Mouse (Mus musculus) forebrain, embryonic 15.5 days (tissue): ENCODE measurements around the gene Zfp607b. TPM values are rescaled to one million over a fixed set of nuclear protein-coding genes. Genes with fewer than 3 reads are reported as not detected.

Source experiments
- ATAC-seq: fragments of 200-750 bp; cut with Nextera tagmentation; replicated peaks from 2 replicates; pipeline ENCODE4 v1.8.0; 2017; ENCODE audit warnings: mild to moderate bottlenecking, moderate TSS enrichment, moderate library complexity
- H3K27ac ChIP-seq: fragments of 300-500 bp; sonication (generic); replicated peaks from 2 replicates; pipeline ENCODE4 v1.5.1; 2015; ENCODE audit warnings: mild to moderate bottlenecking, inconsistent platforms
- H3K27me3 ChIP-seq: fragments of 300-500 bp; sonication (generic); 2 replicates; pipeline ENCODE4 v1.6.1; 2015; ENCODE audit warnings: inconsistent platforms
- H3K36me3 ChIP-seq: fragments of 300-500 bp; sonication (generic); 2 replicates; pipeline ENCODE4 v1.6.1; 2015; ENCODE audit warnings: mild to moderate bottlenecking, inconsistent platforms
- H3K4me1 ChIP-seq: fragments of 300-500 bp; sonication (generic); 2 replicates; pipeline ENCODE4 v1.6.1; 2015; ENCODE audit warnings: inconsistent platforms
- H3K4me2 ChIP-seq: fragments of 300-500 bp; sonication (generic); replicated peaks from 2 replicates; pipeline ENCODE4 v1.6.1; 2015; ENCODE audit warnings: mild to moderate bottlenecking, inconsistent platforms
- H3K4me3 ChIP-seq: fragments of 300-500 bp; sonication (generic); 2 replicates; pipeline ENCODE4 v1.5.1; 2015; ENCODE audit warnings: mild to moderate bottlenecking, inconsistent platforms
- H3K9ac ChIP-seq: fragments of 300-500 bp; sonication (generic); replicated peaks from 2 replicates; pipeline ENCODE4 v1.6.1; 2015; ENCODE audit warnings: mild to moderate bottlenecking, inconsistent platforms
- H3K9me3 ChIP-seq: fragments of 300-500 bp; sonication (generic); 2 replicates; pipeline ENCODE4 v1.6.1; 2016; ENCODE audit warnings: inconsistent platforms
- WGBS: fragments of 180-500 bp; shearing (Covaris S2); methylation state at CpG from one replicate; pipeline ENCODE4 v1.1.7; 2015; ENCODE audit warnings: mixed read lengths; 5-methylcytosine and 5-hydroxymethylcytosine counted together
- polyA plus RNA-seq: library from polyadenylated mRNA; unstranded; fragments of >200 nt; fragmentation: Nextera tagmentation; extraction: Ambion mirVana; gene quantifications from 2 replicates; pipeline ENCODE4 v1.2.1, GENCODE M21; 2015

Gene Zfp607b
- polyA plus RNA-seq, 1 experiment from 2014 or later: 14.2 TPM

DNA sequence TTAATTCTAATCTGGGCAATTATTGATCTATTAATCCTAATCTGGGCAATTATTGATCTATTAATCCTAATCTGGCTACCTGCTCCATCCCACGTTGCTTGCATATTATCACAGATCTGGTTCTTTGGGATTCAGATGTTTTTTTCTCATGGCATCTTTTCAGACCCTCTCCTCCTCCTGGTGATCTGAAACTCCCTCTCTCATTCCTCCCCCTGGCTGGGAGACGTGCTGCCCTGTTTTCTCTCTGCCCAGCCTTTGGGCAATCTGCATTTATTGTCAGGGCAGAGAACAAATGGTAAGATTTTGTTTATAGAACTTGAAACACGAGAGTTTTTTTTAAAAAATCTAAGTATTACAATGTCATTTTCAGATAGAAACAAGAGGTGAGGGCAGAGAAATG, 1.3 kb upstream of the Zfp607b start:
- H3K9me3 ChIP-seq: no peaks in the 10 kb centered on the region
- H3K4me1 ChIP-seq: peaks cover 16% of the 10 kb centered on the region
- WGBS: 75% methylated on average over 3 of the region's 3 CpGs
- H3K4me2 ChIP-seq: peak overlapping the region; percentile 62; the same call in 1 of the 2 replicates
- peak overlapping the region; percentile 50; the same call in 1 of the 2 replicates for H3K4me3 ChIP-seq
- H3K27me3 ChIP-seq: no peaks in the 10 kb centered on the region
- no peak for ATAC-seq
- H3K36me3 ChIP-seq: no peaks in the 10 kb centered on the region
- H3K9ac ChIP-seq: peak overlapping the region; percentile 60
- H3K27ac ChIP-seq: peak overlapping the region; percentile 89; the same call in 1 of the 2 replicates

DNA sequence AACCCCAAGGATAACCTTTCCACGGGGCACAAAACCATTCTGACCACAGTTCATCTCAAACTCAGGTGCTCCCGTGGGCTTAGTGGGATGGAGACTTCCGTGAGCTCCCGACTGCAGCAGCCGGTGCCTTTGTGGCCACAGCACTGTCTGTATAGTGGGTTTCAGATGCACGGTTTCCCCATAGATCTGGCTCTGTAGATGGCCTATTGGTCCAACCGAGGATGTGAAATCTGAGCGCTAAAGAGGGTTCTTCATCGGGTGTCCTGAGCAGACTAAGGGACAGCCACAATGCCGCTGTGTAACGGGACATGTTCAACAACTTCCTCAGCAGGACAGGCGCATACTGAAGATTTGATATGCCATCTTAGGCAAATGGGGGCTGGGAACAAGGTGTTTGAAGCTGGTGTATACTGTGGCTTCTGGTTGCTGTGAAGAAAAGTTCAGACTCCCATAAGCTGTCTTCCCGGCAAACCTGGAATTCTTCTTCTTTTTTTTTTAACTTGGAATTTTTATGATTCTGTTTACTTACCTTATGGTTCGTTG, 823 bp upstream of the Zfp607b start:
- H3K27ac ChIP-seq: peak overlapping the region; percentile 89
- no peaks in the 10 kb centered on the region for H3K9me3 ChIP-seq
- H3K4me2 ChIP-seq: peak overlapping the region; percentile 62
- H3K27me3 ChIP-seq: no peaks in the 10 kb centered on the region
- peak overlapping the region; percentile 60 for H3K9ac ChIP-seq
- H3K4me3 ChIP-seq: peak overlapping the region; percentile 50
- 40% methylated on average over 14 of the region's 14 CpGs for WGBS
- H3K4me1 ChIP-seq: peaks cover 16% of the 10 kb centered on the region
- H3K36me3 ChIP-seq: no peaks in the 10 kb centered on the region
- no peak for ATAC-seq

DNA sequence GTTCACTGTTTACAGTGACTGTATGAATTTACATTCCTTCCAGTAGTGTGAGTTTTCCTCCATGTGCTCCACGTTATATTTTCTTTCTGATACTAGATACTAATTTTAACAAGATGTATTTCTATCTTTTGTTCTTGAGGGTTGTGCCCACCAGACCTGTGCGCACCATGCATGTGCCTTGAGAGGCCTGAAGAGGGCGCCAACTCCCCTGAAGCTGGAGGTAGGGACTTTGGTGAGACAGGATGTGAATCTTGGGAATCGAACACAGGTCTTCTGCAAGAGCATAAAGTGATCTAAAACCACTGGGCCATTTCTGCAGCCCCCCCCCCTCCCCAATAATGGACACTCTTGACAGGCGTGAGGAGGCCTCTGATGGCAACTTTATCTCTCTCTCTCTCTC, 1.9 kb downstream of the Zfp607b start:
- H3K4me3 ChIP-seq: no peak overlapping the region
- H3K27me3 ChIP-seq: no peaks in the 10 kb centered on the region
- H3K9me3 ChIP-seq: no peaks in the 10 kb centered on the region
- no peak overlapping the region for H3K27ac ChIP-seq
- ATAC-seq: no peak
- no peak overlapping the region for H3K4me2 ChIP-seq
- H3K4me1 ChIP-seq: peaks cover 16% of the 10 kb centered on the region
- 0 out of 2 replicates have a peak, but pooled peaks cover 3% of the 10 kb centered on the region for H3K36me3 ChIP-seq
- no peak overlapping the region for H3K9ac ChIP-seq
- WGBS: 44% methylated on average over 5 of the region's 5 CpGs

DNA sequence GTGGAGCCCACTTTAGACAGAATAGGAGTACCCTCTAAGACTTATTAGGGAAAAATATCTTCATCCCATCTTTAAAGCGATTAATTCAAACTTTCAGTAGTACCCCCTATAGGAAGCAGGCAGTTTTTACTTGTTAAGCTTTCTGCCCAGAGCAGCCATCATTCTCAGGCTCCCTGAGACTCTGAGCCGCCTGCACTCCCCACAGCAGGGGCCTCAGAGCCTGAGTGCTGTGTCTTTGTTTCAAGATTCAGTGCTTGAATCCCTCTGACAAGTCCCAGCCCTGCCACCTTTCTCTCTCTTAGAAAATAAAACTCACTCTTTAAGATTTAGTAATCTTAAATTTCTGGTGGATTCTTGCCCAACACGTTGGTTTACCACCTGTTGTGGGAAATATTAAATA, 7.6 kb downstream of the Zfp607b start:
- Histone ChIP-seq H3K9ac (no peak overlapping the region), H3K27ac (no peak overlapping the region), H3K4me3 (no peak overlapping the region), H3K4me1 (no peaks in the 10 kb centered on the region), H3K27me3 (no peaks in the 10 kb centered on the region), H3K9me3 (no peaks in the 10 kb centered on the region), H3K36me3 (peaks cover 23% of the 10 kb centered on the region), H3K4me2 (no peak overlapping the region)
- no peak for ATAC-seq
- 13% methylated on average over 3 of the region's 3 CpGs for WGBS

DNA sequence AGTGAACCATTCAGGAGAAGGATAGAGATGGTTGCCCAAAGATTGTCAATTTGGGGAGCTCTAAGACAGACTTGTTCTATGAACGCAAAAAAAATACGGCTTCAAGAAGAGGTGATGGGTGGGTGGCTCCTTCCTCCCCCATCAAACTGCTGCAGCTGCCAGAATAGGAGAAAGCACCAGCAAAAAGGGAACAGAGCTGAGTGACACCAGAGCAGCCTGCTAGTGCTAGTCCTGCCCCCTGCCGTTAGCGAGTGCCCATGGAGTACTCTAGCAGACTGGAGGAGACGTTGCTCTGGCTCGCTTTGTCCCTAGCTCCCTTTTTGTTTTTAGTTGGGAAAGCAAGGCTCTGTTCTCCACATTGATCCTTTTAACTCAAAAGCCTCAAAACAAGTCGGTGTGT, 21.3 kb downstream of the Zfp607b start:
- Histone ChIP-seq H3K36me3 (peaks cover under 1% of the 10 kb centered on the region; the same call in 1 of the 2 replicates), H3K4me2 (no peak overlapping the region), H3K9ac (no peak overlapping the region), H3K27ac (no peak overlapping the region), H3K4me3 (no peak overlapping the region), H3K4me1 (no peaks in the 10 kb centered on the region), H3K9me3 (peaks cover 10% of the 10 kb centered on the region), H3K27me3 (no peaks in the 10 kb centered on the region)
- WGBS: 82% methylated on average over 7 of the region's 7 CpGs
- ATAC-seq: no peak

DNA sequence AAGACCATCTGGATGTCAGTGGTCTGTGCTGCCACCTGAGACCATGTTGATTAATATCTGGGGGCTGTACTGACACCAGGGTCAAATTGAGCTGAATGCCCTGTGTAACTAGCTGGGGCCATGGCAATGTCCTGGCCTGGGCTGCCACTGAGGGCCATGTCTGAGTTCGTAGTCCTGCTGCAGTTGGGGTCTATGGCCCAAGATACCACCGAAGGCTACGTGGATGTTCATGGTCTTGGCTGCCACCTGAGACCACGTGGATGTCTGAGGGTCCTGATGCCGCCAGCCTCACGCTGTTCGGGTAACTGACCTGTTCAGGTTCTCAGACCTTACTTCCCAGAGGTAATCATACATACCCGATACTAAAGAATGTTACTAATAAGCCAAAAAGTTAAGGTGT, 32.8 kb downstream of the Zfp607b start:
- Histone ChIP-seq H3K4me2 (no peak overlapping the region), H3K4me3 (no peak overlapping the region), H3K9me3 (no peaks in the 10 kb centered on the region), H3K9ac (no peak overlapping the region), H3K36me3 (no peaks in the 10 kb centered on the region), H3K27ac (no peak overlapping the region), H3K4me1 (0 out of 2 replicates have a peak, but pooled peaks cover 4% of the 10 kb centered on the region), H3K27me3 (no peaks in the 10 kb centered on the region)
- 91% methylated on average over 8 of the region's 8 CpGs for WGBS
- ATAC-seq: no peak

DNA sequence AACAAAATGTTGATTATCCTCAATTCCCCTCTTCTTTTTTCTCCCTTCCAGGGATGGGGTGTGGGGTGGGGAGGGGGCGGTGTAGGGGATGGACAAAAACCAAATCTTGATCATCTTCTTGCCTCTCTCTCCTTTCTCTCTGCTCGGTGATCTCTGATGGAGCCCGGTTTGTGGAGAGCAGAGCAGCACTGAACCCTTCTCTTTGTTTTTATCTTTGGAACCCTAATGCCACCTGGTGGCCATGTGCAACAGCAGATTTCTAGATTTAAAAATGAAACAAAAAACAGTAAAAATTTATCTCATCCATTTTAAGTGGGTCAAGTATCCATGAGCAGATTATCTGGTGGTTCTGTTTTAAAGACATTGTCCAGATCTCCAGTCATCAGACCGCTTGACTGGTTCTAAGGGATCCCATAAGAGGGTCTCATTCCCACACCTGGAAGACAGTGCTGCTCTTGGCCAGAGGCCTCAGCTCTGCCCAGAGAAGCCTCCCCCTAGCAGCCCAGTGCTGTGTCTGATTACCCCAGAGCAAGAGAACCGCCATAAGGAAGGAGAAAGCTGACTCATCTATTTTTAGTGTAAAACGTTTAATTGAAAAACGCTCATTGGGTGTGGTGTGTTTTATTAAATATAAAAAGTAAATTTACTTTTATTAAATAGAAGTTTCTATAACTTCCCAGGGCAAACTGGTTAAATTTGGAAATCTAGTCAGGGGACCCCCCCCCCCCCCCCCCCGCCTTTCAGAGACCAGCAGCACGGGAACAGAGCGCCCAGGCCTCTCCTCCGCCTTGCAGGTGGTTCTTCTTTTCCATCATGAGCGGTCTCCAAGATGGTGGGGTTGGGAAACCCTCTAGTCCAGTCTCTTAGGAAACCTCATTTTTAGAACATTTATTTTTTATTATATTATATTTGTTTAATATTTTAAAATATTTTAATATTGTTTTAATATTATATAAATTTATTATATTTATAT, 36.7 kb downstream of the Zfp607b start:
- 37% methylated on average over 12 of the region's 12 CpGs for WGBS
- H3K9ac ChIP-seq: peak overlapping the region; percentile 32; the same call in 1 of the 2 replicates
- H3K36me3 ChIP-seq: no peaks in the 10 kb centered on the region
- no peaks in the 10 kb centered on the region for H3K9me3 ChIP-seq
- no peaks in the 10 kb centered on the region for H3K27me3 ChIP-seq
- H3K27ac ChIP-seq: peak overlapping the region; percentile 75
- H3K4me1 ChIP-seq: peaks cover 4% of the 10 kb centered on the region; the same call in 1 of the 2 replicates
- H3K4me2 ChIP-seq: 0 out of 2 replicates have a peak overlapping the region, but pooled peaks have one; percentile 3
- H3K4me3 ChIP-seq: no peak overlapping the region
- ATAC-seq: peak; percentile 88

DNA sequence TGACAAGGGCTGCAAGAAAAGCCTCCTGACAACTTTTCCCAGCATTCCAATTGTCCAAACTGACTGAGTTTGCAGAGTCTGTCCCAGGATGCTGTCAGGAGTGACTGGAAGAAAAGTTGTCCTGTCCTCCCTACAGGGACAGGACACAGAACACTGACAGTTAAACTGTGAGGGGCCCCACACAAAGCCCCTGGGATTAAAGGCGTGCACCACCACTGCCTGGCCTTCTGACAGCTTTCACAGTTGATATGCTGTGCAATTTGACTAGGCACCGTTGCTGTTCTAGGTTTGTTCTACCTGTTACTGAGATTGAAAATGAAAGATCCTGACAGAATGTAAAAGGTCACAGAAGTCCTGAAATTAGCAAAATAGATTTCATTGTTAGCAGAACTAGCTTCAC, 38.3 kb downstream of the Zfp607b start:
- no peaks in the 10 kb centered on the region for H3K36me3 ChIP-seq
- no peaks in the 10 kb centered on the region for H3K9me3 ChIP-seq
- no peak overlapping the region for H3K4me3 ChIP-seq
- no peak for ATAC-seq
- H3K9ac ChIP-seq: no peak overlapping the region
- H3K27me3 ChIP-seq: no peaks in the 10 kb centered on the region
- peaks cover 8% of the 10 kb centered on the region for H3K4me1 ChIP-seq
- WGBS: 44% methylated on average over 2 of the region's 2 CpGs
- H3K27ac ChIP-seq: no peak overlapping the region
- H3K4me2 ChIP-seq: no peak overlapping the region

DNA sequence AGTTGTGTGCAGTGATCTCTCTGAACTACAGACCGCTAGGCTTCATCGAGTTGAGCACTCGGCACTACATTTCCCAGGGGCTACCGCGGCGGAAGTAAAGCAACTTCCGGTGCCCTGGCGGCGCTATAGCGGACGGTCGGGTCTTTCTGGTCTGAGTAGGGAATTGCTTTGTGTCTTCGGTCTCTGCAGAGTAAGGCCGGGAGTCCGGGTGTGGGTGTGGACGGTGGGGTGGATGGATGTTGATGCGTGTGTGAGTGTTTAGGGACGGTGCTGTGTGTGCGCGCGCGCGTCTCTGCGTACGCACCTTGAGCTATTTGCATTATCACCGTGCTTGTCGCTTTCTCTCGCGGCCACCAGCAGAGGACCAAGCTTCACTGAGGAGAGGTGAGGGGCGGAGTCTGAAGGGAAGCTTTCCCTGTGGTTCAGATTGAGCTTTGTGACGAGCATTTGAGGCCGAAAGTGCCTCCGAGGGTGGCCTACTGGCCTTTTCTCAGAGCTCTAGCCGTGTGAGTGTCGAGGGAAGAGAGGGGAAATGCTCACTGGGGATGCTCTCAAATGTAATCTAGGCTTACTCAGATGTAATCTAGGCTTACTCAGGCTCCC, 42.2 kb downstream of the Zfp607b start, which contains the start of gene Zfp60:
Zfp60 (plus strand) TSS at position 109 of the 603 bp plus-strand sequence.
- ATAC-seq: peak; percentile 93
- no peaks in the 10 kb centered on the region for H3K36me3 ChIP-seq
- H3K9me3 ChIP-seq: no peaks in the 10 kb centered on the region
- H3K27me3 ChIP-seq: no peaks in the 10 kb centered on the region
- H3K4me2 ChIP-seq: peak within 1 kb of the TSS; percentile 61
- H3K4me1 ChIP-seq: peaks cover 40% of the 10 kb centered on the region
- peak within 1 kb of the TSS; percentile 66 for H3K4me3 ChIP-seq
- WGBS: 0% methylated on average over 35 of the region's 35 CpGs
- peak within 1 kb of the TSS; percentile 91 for H3K9ac ChIP-seq
- H3K27ac ChIP-seq: peak within 1 kb of the TSS; percentile 97

DNA sequence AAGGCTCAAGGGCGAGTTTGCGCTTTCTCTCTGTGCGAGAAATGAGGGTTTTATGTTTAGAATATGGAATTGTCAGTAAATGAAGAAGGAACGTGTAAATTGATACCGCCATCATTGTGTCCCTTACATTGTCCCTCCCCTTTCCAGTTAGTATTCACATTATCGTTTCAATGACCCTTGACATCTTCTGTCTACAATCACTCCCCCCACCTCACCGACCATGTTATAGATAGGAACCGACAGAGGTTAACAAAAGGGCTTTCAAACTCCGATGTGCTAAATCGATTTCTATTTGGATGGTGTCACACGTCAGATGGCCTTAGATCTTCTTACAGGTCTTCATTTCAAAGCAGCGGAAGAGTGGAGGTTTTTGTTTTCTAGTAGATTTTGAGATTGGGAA, 42.8 kb downstream of the Zfp607b start:
- no peaks in the 10 kb centered on the region for H3K9me3 ChIP-seq
- H3K4me3 ChIP-seq: peak overlapping the region; percentile 66
- WGBS: 1% methylated on average over 12 of the region's 12 CpGs
- H3K4me1 ChIP-seq: peaks cover 40% of the 10 kb centered on the region
- peak overlapping the region; percentile 61 for H3K4me2 ChIP-seq
- H3K36me3 ChIP-seq: no peaks in the 10 kb centered on the region
- ATAC-seq: no peak
- H3K9ac ChIP-seq: peak overlapping the region; percentile 91
- no peaks in the 10 kb centered on the region for H3K27me3 ChIP-seq
- H3K27ac ChIP-seq: peak overlapping the region; percentile 97

DNA sequence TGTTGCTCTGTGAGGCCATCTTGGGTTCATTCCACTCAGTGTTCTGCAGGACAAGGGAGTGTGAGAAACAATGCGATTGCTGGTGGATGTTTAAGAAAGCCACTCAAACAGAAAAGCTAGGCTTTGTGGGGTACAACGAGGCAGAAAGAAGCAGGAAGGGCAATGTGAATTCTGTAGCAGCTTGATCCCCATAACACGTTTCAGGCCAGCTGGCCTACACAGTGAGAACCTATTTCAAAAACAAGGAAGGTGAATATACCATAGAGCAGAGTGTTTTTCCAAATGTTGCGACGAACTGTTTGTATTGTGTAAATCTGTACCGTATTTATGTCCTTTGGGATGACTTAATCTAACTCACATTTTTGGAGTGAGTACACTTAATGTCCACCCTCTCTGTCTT, 43.4 kb downstream of the Zfp607b start:
- Histone ChIP-seq H3K27me3 (no peaks in the 10 kb centered on the region), H3K4me3 (peak overlapping the region; percentile 66), H3K36me3 (no peaks in the 10 kb centered on the region), H3K4me1 (peaks cover 40% of the 10 kb centered on the region), H3K9ac (peak overlapping the region; percentile 91), H3K4me2 (peak overlapping the region; percentile 61), H3K27ac (peak overlapping the region; percentile 97), H3K9me3 (no peaks in the 10 kb centered on the region)
- 49% methylated on average over 6 of the region's 6 CpGs for WGBS
- no peak for ATAC-seq

DNA sequence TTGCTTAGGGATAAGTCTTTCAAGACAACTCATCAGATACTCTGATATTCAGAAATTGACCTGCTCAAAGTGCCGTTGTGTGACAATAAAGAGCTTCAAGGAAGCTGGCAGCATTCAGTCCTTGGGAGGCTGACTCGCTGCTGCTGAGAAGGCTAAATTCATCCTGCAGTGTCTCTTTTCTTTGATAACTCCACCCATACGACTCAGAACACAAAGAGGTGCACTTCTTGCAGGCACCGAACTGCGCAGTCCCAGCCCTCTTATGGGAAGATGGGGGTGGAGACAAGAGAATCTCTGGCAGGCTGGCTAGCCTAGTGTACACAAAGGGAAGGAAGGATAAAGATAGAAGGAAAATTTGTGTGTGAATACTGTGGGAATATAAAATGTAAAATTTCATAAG, 46.3 kb downstream of the Zfp607b start:
- peak overlapping the region; percentile 76 for H3K27ac ChIP-seq
- H3K4me3 ChIP-seq: peak overlapping the region; percentile 11; the same call in 1 of the 2 replicates
- 0 out of 2 replicates have a peak overlapping the region, but pooled peaks have one; percentile 23 for H3K9ac ChIP-seq
- no peaks in the 10 kb centered on the region for H3K27me3 ChIP-seq
- H3K4me2 ChIP-seq: peak overlapping the region; percentile 61
- 7% methylated on average over 5 of the region's 5 CpGs for WGBS
- no peak for ATAC-seq
- no peaks in the 10 kb centered on the region for H3K9me3 ChIP-seq
- H3K4me1 ChIP-seq: peaks cover 40% of the 10 kb centered on the region
- H3K36me3 ChIP-seq: peaks cover 24% of the 10 kb centered on the region
